In the genomic region with DNA sequence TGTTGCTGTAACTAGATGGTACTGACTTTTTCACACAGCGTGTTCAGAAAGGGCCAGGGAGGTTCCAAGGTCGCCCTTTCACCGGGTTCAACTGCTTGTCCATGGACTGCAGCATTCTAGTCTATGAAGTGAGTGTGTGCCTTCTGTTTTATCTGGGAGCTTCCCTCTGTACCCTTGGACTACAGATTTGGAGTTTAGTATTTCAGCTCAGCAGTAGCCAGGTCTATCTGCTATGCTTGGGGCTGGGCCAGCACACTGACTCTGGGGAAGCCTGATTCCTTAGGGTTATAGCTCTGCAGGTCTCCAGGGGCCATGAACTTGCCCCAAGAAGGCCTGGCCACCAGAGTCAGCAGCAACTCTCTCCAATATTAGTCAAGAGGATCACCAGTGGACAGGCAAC, we compare ENCODE assay signal across 24 mouse cellular contexts. TPM values are rescaled to one million over a fixed set of nuclear protein-coding genes. Genes with fewer than 3 reads are reported as not detected.
"Had no signal": no experiment of that assay in that cellular context is flagged by ENCODE, and none has a peak within 500 bp of the region (broad histone marks: within the 10 kb centered on the region; RNA-seq: fewer than 3 reads in every experiment).

No protein-coding gene starts in this region.

- H3K36me3 ChIP-seq: limb, embryonic 10.5 days; limb, embryonic 13.5 days; liver, embryonic 12.5 days; liver, embryonic 15.5 days; lung, embryonic 15.5 days; midbrain, embryonic 10.5 days; midbrain, embryonic 13.5 days; neural tube, embryonic 13.5 days had no signal

- H3K4me3 ChIP-seq: limb, embryonic 10.5 days; limb, embryonic 13.5 days; liver, embryonic 12.5 days; liver, embryonic 15.5 days; lung, embryonic 15.5 days; megakaryocyte, embryonic 14.5 days; midbrain, embryonic 10.5 days; midbrain, embryonic 13.5 days; myocyte; neural tube, embryonic 13.5 days had no signal

- H3K9ac ChIP-seq: limb, embryonic 13.5 days; liver, embryonic 12.5 days; liver, embryonic 15.5 days; lung, embryonic 15.5 days; midbrain, embryonic 13.5 days; neural tube, embryonic 13.5 days had no signal

- H3K27ac ChIP-seq: limb, embryonic 10.5 days; limb, embryonic 13.5 days; liver, embryonic 12.5 days; liver, embryonic 15.5 days; lung, embryonic 15.5 days; midbrain, embryonic 10.5 days; midbrain, embryonic 13.5 days; neural tube, embryonic 13.5 days; stomach, postnatal 0 days had no signal

- H3K4me2 ChIP-seq: limb, embryonic 13.5 days; liver, embryonic 12.5 days; liver, embryonic 15.5 days; lung, embryonic 15.5 days; midbrain, embryonic 13.5 days; neural tube, embryonic 13.5 days had no signal

- ATAC-seq: liver, embryonic 12.5 days; midbrain, embryonic 13.5 days; midbrain, embryonic 16.5 days had no signal

- H3K9me3 ChIP-seq: limb, embryonic 10.5 days; limb, embryonic 13.5 days; liver, embryonic 12.5 days; liver, embryonic 15.5 days; lung, embryonic 15.5 days; megakaryocyte, embryonic 14.5 days; midbrain, embryonic 10.5 days; midbrain, embryonic 13.5 days; neural tube, embryonic 13.5 days had no signal

- DNase-seq: kidney, adult 18-20 months; liver; lung, adult 18-20 months; lung, postnatal 10 days; lung, postnatal 36 days; retina, postnatal 1 day; thymus, adult 2 months; thymus, postnatal 14 days; thymus, postnatal 4 days had no signal

RNA-seq across cellular contexts. Expression of a gene that starts 1.4 kb away (rescaled TPM):
- total RNA-seq: monocyte, adult 5-6 weeks; neutrophil, adult 5-6 weeks had no signal
- polyA plus RNA-seq: limb, embryonic 10.5 days; limb, embryonic 13.5 days; liver, embryonic 12.5 days; liver, embryonic 15.5 days; lung, embryonic 15.5 days; midbrain, embryonic 10.5 days; stomach, embryonic 14.5 days had no signal
